In the genomic region with DNA sequence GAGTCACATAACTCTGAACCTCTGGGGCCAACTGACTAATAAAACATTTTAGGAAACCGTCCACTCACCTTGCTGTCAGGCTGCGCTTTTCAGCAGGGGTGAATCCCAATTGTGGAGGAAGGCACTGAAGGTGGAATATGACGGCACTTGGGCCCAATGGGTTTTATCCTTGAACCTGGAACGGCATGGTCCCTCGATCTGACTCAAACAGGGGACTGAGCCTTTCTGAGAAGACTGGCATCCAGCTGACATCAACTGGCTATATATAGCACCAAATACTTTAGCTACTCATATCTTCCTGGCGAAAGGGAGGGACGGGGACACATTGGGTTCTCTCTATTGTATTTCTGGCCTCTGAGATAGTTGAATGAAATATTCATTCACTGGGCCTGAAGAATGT, we compare ENCODE assay signal across 17 mouse cellular contexts. TPM values are rescaled to one million over a fixed set of nuclear protein-coding genes. Genes with fewer than 3 reads are reported as not detected.
DNase-seq lines count a peak whose midpoint lies in the region; ATAC-seq and TF ChIP-seq lines count a peak whose summit lies in the region.
"Had no signal": no experiment of that assay in that cellular context is flagged by ENCODE, and none has a peak within 500 bp of the region (broad histone marks: within the 10 kb centered on the region; RNA-seq: fewer than 3 reads in every experiment).

A gene (minus strand): TSS at position 264 of the 400 bp plus-strand sequence.

- no peaks in the 10 kb centered on the region for H3K79me2 ChIP-seq in heart, adult 2 months (replicated peaks; ENCODE audit: control insufficient read depth, insufficient read depth, low read length)

- H3K27ac ChIP-seq in heart, adult 2 months, result peak within 1 kb of the TSS; percentile 96
- no peak within 1 kb of the TSS for H3K27ac ChIP-seq in forebrain, embryonic 11.5 days (ENCODE audit: low read depth, low read length)
- H3K27ac ChIP-seq: embryonic facial prominence, embryonic 13.5 days; hindbrain, embryonic 10.5 days; midbrain, embryonic 13.5 days; neural tube, embryonic 13.5 days had no signal

- peaks cover 3% of the 10 kb centered on the region; the same call in 1 of the 2 replicates for H3K36me3 ChIP-seq in heart, adult 2 months (ENCODE audit: control insufficient read depth, insufficient read depth, low read length)
- no peaks in the 10 kb centered on the region for H3K36me3 ChIP-seq in forebrain, embryonic 11.5 days (ENCODE audit: control insufficient read depth, insufficient read depth, low read length)
- H3K36me3 ChIP-seq: embryonic facial prominence, embryonic 13.5 days; hindbrain, embryonic 10.5 days; midbrain, embryonic 13.5 days; neural tube, embryonic 13.5 days had no signal

- peak; percentile 65 to 80 for DNase-seq in adrenal gland, adult (ENCODE audit: inconsistent age in 2 of 2, low spot score in 1 of 2)
- no peak for DNase-seq in adrenal gland, postnatal 10 days
- DNase-seq in brain, adult 2 months (ENCODE audit: low read depth, low spot score), result peak; percentile 11
- DNase-seq in heart, adult 2 months, result peak; percentile 52 to 67
- peak; percentile 36 to 46 for DNase-seq in heart, postnatal 14 days
- DNase-seq in ovary, adult 18-20 months (ENCODE audit: low spot score), result no peak
- no peak for DNase-seq in layer of hippocampus, adult 18-20 months (ENCODE audit: low spot score in 2 of 2)
- DNase-seq in forebrain, embryonic 11.5 days (ENCODE audit: low spot score), result no peak
- DNase-seq: cerebellum, postnatal 25 days; kidney, adult 9 months; left cerebral cortex, postnatal 4 days; right cerebral cortex, postnatal 25 days had no signal

- TF ChIP-seq EP300 in heart, adult 2 months (IDR thresholded peaks at IDR 0.05; ENCODE audit: insufficient read depth, low read depth, low read length), result peak; percentile 91

- 48% methylated on average over 7 of the region's 7 CpGs for WGBS in heart, adult 2 months
- WGBS in forebrain, embryonic 11.5 days, result 91% methylated on average over 7 of the region's 7 CpGs

- intact Hi-C loops in heart, adult 2 months (cut with DNase I), result loop anchor here (2.0 to 5.0 kb wide), 2 partner anchors 38 to 52 kb away; no protein-coding TSS in a partner anchor
- intact Hi-C loops in heart, postnatal 14 days (cut with DNase I), result loop anchor here (2.0 to 5.0 kb wide), 2 partner anchors 38 to 58 kb away; no protein-coding TSS in a partner anchor

- H3K4me1 ChIP-seq in heart, adult 2 months (ENCODE audit: control insufficient read depth, insufficient read depth, low read length), result peaks cover 2% of the 10 kb centered on the region; the same call in 1 of the 2 replicates
- H3K4me1 ChIP-seq in forebrain, embryonic 11.5 days (replicated peaks; ENCODE audit: control insufficient read depth, insufficient read depth, low read length), result no peaks in the 10 kb centered on the region
- H3K4me1 ChIP-seq: embryonic facial prominence, embryonic 13.5 days; hindbrain, embryonic 10.5 days; midbrain, embryonic 13.5 days; neural tube, embryonic 13.5 days had no signal

- no peaks in the 10 kb centered on the region for H3K27me3 ChIP-seq in heart, adult 2 months (ENCODE audit: control insufficient read depth, insufficient read depth, low read length)
- no peaks in the 10 kb centered on the region for H3K27me3 ChIP-seq in forebrain, embryonic 11.5 days (ENCODE audit: control insufficient read depth, insufficient read depth, low read length)
- H3K27me3 ChIP-seq: embryonic facial prominence, embryonic 13.5 days; midbrain, embryonic 13.5 days; neural tube, embryonic 13.5 days had no signal

- peak within 1 kb of the TSS; percentile 51 for H3K4me3 ChIP-seq in heart, adult 2 months
- H3K4me3 ChIP-seq in forebrain, embryonic 11.5 days (ENCODE audit: low read depth, low read length), result no peak within 1 kb of the TSS
- H3K4me3 ChIP-seq: embryonic facial prominence, embryonic 13.5 days; hindbrain, embryonic 10.5 days; midbrain, embryonic 13.5 days; neural tube, embryonic 13.5 days had no signal

- TF ChIP-seq CTCF in heart, adult 2 months (IDR thresholded peaks at IDR 0.05), result no peak

- H3K9ac ChIP-seq in heart, adult 2 months (ENCODE audit: low read depth, low read length), result peak within 1 kb of the TSS; percentile 82
- H3K9ac ChIP-seq in forebrain, embryonic 11.5 days (ENCODE audit: low read length), result no peak within 1 kb of the TSS
- H3K9ac ChIP-seq: embryonic facial prominence, embryonic 13.5 days; midbrain, embryonic 13.5 days; neural tube, embryonic 13.5 days had no signal

- no peaks in the 10 kb centered on the region for H3K9me3 ChIP-seq in forebrain, embryonic 11.5 days (ENCODE audit: control insufficient read depth, low read length)
- H3K9me3 ChIP-seq: embryonic facial prominence, embryonic 13.5 days; hindbrain, embryonic 10.5 days; midbrain, embryonic 13.5 days; neural tube, embryonic 13.5 days had no signal

- no peak for ATAC-seq in forebrain, embryonic 11.5 days (replicated peaks; ENCODE audit: low FRiP score)
- ATAC-seq: forebrain, embryonic 16.5 days; midbrain, embryonic 13.5 days had no signal

- TF ChIP-seq POLR2A in heart, adult 2 months (IDR thresholded peaks at IDR 0.05; ENCODE audit: insufficient read depth, low read depth, low read length), result peak; percentile 90

- no peak within 1 kb of the TSS for H3K4me2 ChIP-seq in forebrain, embryonic 11.5 days (ENCODE audit: low read depth, low read length, severe bottlenecking)
- H3K4me2 ChIP-seq: embryonic facial prominence, embryonic 13.5 days; midbrain, embryonic 13.5 days; neural tube, embryonic 13.5 days had no signal

RNA-seq across cellular contexts. Expression of the gene that starts here (rescaled TPM):
- 10 to 100 TPM in 1 of 2 experiments, 1 to 10 TPM in 1; 9.8 to 66.2 TPM for total RNA-seq in adrenal gland, postnatal 10 days (2021)
- total RNA-seq in heart, adult 2 months (2021), result 1,000 to 10,000 TPM; 1,454 to 1,834 TPM
- polyA plus RNA-seq in heart, adult 2 months (2012; rRNA removed), result 691 and 950 TPM in 2 replicates
- total RNA-seq in heart, postnatal 14 days (2021), result 1,000 to 10,000 TPM; 1,719 to 1,785 TPM
- total RNA-seq in layer of hippocampus, adult 18-20 months (2021), result under 1 TPM; 0.45 to 0.94 TPM
- polyA plus RNA-seq in forebrain, embryonic 11.5 days (2014; fragmentation: Nextera tagmentation; extraction: Ambion mirVana), result not detected in 2 replicates
- total RNA-seq: left cerebral cortex, postnatal 4 days had no signal
- polyA plus RNA-seq: forebrain, embryonic 16.5 days; hindbrain, embryonic 10.5 days; midbrain, embryonic 13.5 days had no signal

Comparison
In these comparisons a context has a peak if more than half of its experiments do, and no peak if none do; other contexts are left out.
1. RNA of the gene that starts here (total RNA-seq): 1,454 to 1,834 TPM in heart, adult 2 months and 1,719 to 1,785 TPM in heart, postnatal 14 days; 9.8 to 66.2 TPM in adrenal gland, postnatal 10 days and 0.45 to 0.94 TPM in layer of hippocampus, adult 18-20 months; every median in the first group is over 10 times any median in the second.
2. RNA of the gene that starts here (polyA plus RNA-seq): 691 to 950 TPM in heart, adult 2 months; not detected in forebrain, embryonic 11.5 days; every median in the first group is over 100 times any median in the second.
3. DNase-seq: peak in adrenal gland, adult (2 of 2), brain, adult 2 months (single experiment), heart, adult 2 months (2 of 2) and heart, postnatal 14 days (2 of 2); none in adrenal gland, postnatal 10 days (single experiment), ovary, adult 18-20 months (single experiment), layer of hippocampus, adult 18-20 months (0 of 2) and forebrain, embryonic 11.5 days (single experiment).